Mouse (Mus musculus): Measurements from ENCODE around the gene Bsph2. TPM values are rescaled to one million over a fixed set of nuclear protein-coding genes. Genes with fewer than 3 reads are reported as not detected.

The Bsph2 gene
- polyA plus RNA-seq (2014; fragmentation: Nextera tagmentation; extraction: Ambion mirVana) = not detected in 2 replicates

DNA sequence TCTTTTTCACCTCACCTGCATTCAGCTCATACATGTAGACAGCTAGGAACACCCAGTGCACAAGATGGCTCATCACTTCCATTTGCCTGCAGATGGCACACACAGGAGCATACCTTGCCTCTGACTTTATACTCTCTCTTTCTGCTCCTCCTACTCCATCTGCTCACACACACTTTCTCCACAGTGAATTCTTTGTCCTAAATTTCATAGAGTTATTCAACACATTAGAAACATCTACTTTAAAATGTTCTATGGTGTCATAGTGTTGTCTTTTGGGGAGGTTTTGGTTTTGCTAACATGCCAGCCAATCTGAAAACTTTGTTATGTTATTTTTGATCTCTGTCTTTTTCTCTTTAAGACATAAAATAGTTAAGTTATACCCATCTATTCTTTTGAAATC lies at the start of gene Bsph2:
Gene Bsph2 (minus strand): TSS at position 101 of the 400 bp plus-strand sequence.
- no peak within 1 kb of the TSS for H3K4me3 ChIP-seq (ENCODE audit: low read depth, low read length)
- H3K9me3 ChIP-seq (ENCODE audit: control insufficient read depth, low read length) = peaks cover 12% of the 10 kb centered on the region; the same call in 1 of the 2 replicates
- no peak within 1 kb of the TSS for H3K9ac ChIP-seq (ENCODE audit: low read length)
- no peaks in the 10 kb centered on the region for H3K4me1 ChIP-seq (ENCODE audit: control insufficient read depth, insufficient read depth, low read length)
- DNase-seq (ENCODE audit: low spot score, missing footprints) (no peak), ATAC-seq (ENCODE audit: low FRiP score) (no peak)
- H3K27me3 ChIP-seq (ENCODE audit: control insufficient read depth, insufficient read depth, low read length) = no peaks in the 10 kb centered on the region
- H3K36me3 ChIP-seq (ENCODE audit: control insufficient read depth, insufficient read depth, low read length) = no peaks in the 10 kb centered on the region
- H3K27ac ChIP-seq (ENCODE audit: low read depth, low read length) = no peak within 1 kb of the TSS
- H3K4me2 ChIP-seq = no peak within 1 kb of the TSS

DNA sequence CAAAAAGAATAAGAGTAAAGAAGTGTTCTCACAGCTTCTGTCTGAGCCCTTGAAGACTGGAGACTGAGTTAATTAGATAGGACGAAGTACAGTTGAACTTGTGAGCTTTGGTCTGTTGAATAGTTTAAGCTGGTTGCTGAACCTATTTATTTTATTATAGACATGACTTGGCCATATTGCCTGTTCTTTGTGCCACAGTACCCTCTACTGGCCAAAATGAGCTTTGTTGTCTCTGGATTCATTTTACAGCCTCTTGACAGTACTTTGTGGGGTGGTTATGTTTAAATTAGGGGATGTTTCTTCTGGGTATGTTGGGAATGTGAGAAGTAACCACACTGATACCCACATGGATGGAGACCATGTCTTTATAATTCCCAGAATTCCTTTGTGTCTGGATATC lies 59.3 kb downstream of the Bsph2 start:
- no peak for ATAC-seq (ENCODE audit: low FRiP score)
- 78% methylated on average over 1 of the region's 1 CpGs for WGBS
- H3K36me3 ChIP-seq (ENCODE audit: control insufficient read depth, insufficient read depth, low read length) = no peaks in the 10 kb centered on the region

More for the DNA sequence above, 59.3 kb downstream of the Bsph2 start:
- no peak overlapping the region for H3K9ac ChIP-seq (ENCODE audit: low read length)
- no peaks in the 10 kb centered on the region for H3K4me1 ChIP-seq (ENCODE audit: control insufficient read depth, insufficient read depth, low read length)
- H3K27me3 ChIP-seq (ENCODE audit: control insufficient read depth, insufficient read depth, low read length) = no peaks in the 10 kb centered on the region
- H3K4me3 ChIP-seq (ENCODE audit: low read depth, low read length) = no peak overlapping the region
- DNase-seq (ENCODE audit: low spot score, missing footprints) = no peak
- H3K27ac ChIP-seq (ENCODE audit: low read depth, low read length) = no peak overlapping the region
- H3K4me2 ChIP-seq = no peak overlapping the region
- H3K9me3 ChIP-seq (ENCODE audit: control insufficient read depth, low read length) = peaks cover 16% of the 10 kb centered on the region; the same call in 1 of the 2 replicates

Other genes with a start within 250 kb of the Bsph2 start
- 1.4 and 1.8 TPM in 2 replicates for gene Pla2g4c, start 246.4 kb downstream of the Bsph2 start, polyA plus RNA-seq (2014; fragmentation: Nextera tagmentation; extraction: Ambion mirVana)
- not detected in 2 replicates for gene Cabp5, start 172.9 kb downstream of the Bsph2 start, polyA plus RNA-seq (2014; fragmentation: Nextera tagmentation; extraction: Ambion mirVana)
- not detected in 2 replicates for gene Bsph1, start 120.2 kb downstream of the Bsph2 start, polyA plus RNA-seq (2014; fragmentation: Nextera tagmentation; extraction: Ambion mirVana)
- not detected in 2 replicates for gene Sult2a5, start 52.9 kb upstream of the Bsph2 start, polyA plus RNA-seq (2014; fragmentation: Nextera tagmentation; extraction: Ambion mirVana)
- not detected in 2 replicates for gene Sult2a2, start 162.4 kb upstream of the Bsph2 start, polyA plus RNA-seq (2014; fragmentation: Nextera tagmentation; extraction: Ambion mirVana)